ENCODE assay signal across 8 mouse cellular contexts in genomic region chr14:48131576-48131922, GRCm38 (mm10). TPM values are rescaled to one million over a fixed set of nuclear protein-coding genes. Genes with fewer than 3 reads are reported as not detected.
DNase-seq lines count a peak whose midpoint lies in the region; ATAC-seq and TF ChIP-seq lines count a peak whose summit lies in the region.

No protein-coding gene starts in this region.

- WGBS in intestine, embryonic 14.5 days = 55% methylated on average over 4 of the region's 4 CpGs
- WGBS in intestine, embryonic 16.5 days = 75% methylated on average over 4 of the region's 4 CpGs
- WGBS in bone marrow, adult 2 months = 25% methylated on average over 4 of the region's 4 CpGs
- WGBS in hindbrain, embryonic 14.5 days = 71% methylated on average over 4 of the region's 4 CpGs
- 47% methylated on average over 4 of the region's 4 CpGs for WGBS in lung, embryonic 15.5 days

- no peak overlapping the region for H3K9ac ChIP-seq in intestine, embryonic 14.5 days (ENCODE audit: low read length)
- no peak overlapping the region for H3K9ac ChIP-seq in intestine, embryonic 16.5 days (ENCODE audit: low read depth, low read length)
- no peak overlapping the region for H3K9ac ChIP-seq in hindbrain, embryonic 14.5 days
- no peak overlapping the region for H3K9ac ChIP-seq in lung, embryonic 15.5 days

- no peaks in the 10 kb centered on the region for H3K27me3 ChIP-seq in intestine, embryonic 14.5 days (replicated peaks; ENCODE audit: control insufficient read depth, insufficient read depth, low read length)
- no peaks in the 10 kb centered on the region for H3K27me3 ChIP-seq in intestine, embryonic 16.5 days (replicated peaks; ENCODE audit: control insufficient read depth, insufficient read depth, low read length)
- H3K27me3 ChIP-seq in hindbrain, embryonic 14.5 days (ENCODE audit: control insufficient read depth, insufficient read depth, low read length) = no peaks in the 10 kb centered on the region
- H3K27me3 ChIP-seq in lung, embryonic 15.5 days = no peaks in the 10 kb centered on the region

- H3K4me3 ChIP-seq in intestine, embryonic 14.5 days (ENCODE audit: low read depth, low read length) = no peak overlapping the region
- H3K4me3 ChIP-seq in intestine, embryonic 16.5 days (ENCODE audit: low read length) = no peak overlapping the region
- H3K4me3 ChIP-seq in bone marrow, adult 2 months (replicated peaks; ENCODE audit: control insufficient read depth, low read depth, low read length) = no peak overlapping the region
- H3K4me3 ChIP-seq in hindbrain, embryonic 14.5 days (replicated peaks; ENCODE audit: low read length) = no peak overlapping the region
- H3K4me3 ChIP-seq in lung, embryonic 15.5 days = no peak overlapping the region

- no peak for DNase-seq in intestine, embryonic 14.5 days (ENCODE audit: low spot score)
- no peak for DNase-seq in hindbrain, embryonic 14.5 days (ENCODE audit: low spot score)
- no peak for DNase-seq in right cerebral cortex, postnatal 4 days
- DNase-seq in layer of hippocampus, adult 9-10 months (ENCODE audit: low spot score) = no peak
- DNase-seq in embryo, embryonic 9.5 days (ENCODE audit: extremely low spot score) = no peak

- ATAC-seq in intestine, embryonic 14.5 days (replicated peaks; ENCODE audit: low FRiP score, low TSS enrichment, low read depth) = 0 out of 2 replicates have a peak, but pooled peaks have one; percentile 24
- no peak for ATAC-seq in intestine, embryonic 16.5 days
- ATAC-seq in hindbrain, embryonic 14.5 days (ENCODE audit: low FRiP score) = no peak
- peak; percentile 48; the same call in 1 of the 2 replicates for ATAC-seq in lung, embryonic 15.5 days (ENCODE audit: borderline replicate concordance, extremely low read depth, low FRiP score, low TSS enrichment)

- TF ChIP-seq POLR2A in bone marrow, adult 2 months (IDR thresholded peaks at IDR 0.05; ENCODE audit: borderline replicate concordance, control insufficient read depth, low read depth, low read length) = no peak

- H3K27ac ChIP-seq in intestine, embryonic 14.5 days (ENCODE audit: low read depth) = 0 out of 2 replicates have a peak overlapping the region, but pooled peaks have one; percentile 10
- H3K27ac ChIP-seq in intestine, embryonic 16.5 days (ENCODE audit: low read length) = no peak overlapping the region
- H3K27ac ChIP-seq in bone marrow, adult 2 months (ENCODE audit: control insufficient read depth, insufficient read depth, low read depth, low read length, poor library complexity) = peak overlapping the region; percentile 89
- peak overlapping the region; percentile 60; the same call in 1 of the 2 replicates for H3K27ac ChIP-seq in hindbrain, embryonic 14.5 days
- peak overlapping the region; percentile 28 for H3K27ac ChIP-seq in lung, embryonic 15.5 days

- no peaks in the 10 kb centered on the region for H3K9me3 ChIP-seq in intestine, embryonic 14.5 days (ENCODE audit: control insufficient read depth, low read length)
- H3K9me3 ChIP-seq in intestine, embryonic 16.5 days (ENCODE audit: control insufficient read depth, low read length) = no peaks in the 10 kb centered on the region
- no peaks in the 10 kb centered on the region for H3K9me3 ChIP-seq in hindbrain, embryonic 14.5 days (ENCODE audit: control insufficient read depth, low read length)
- no peaks in the 10 kb centered on the region for H3K9me3 ChIP-seq in lung, embryonic 15.5 days

- no peak for TF ChIP-seq CTCF in bone marrow, adult 2 months (IDR thresholded peaks at IDR 0.05; ENCODE audit: control insufficient read depth, insufficient read depth, low read length)

- peaks cover 44% of the 10 kb centered on the region for H3K4me1 ChIP-seq in intestine, embryonic 14.5 days (replicated peaks; ENCODE audit: control insufficient read depth, insufficient read depth, low read length)
- H3K4me1 ChIP-seq in intestine, embryonic 16.5 days (ENCODE audit: control insufficient read depth, insufficient read depth, low read length) = peaks cover 29% of the 10 kb centered on the region
- H3K4me1 ChIP-seq in bone marrow, adult 2 months (ENCODE audit: control insufficient read depth, insufficient read depth, low read length) = peaks cover 3% of the 10 kb centered on the region; the same call in 1 of the 2 replicates
- peaks cover 59% of the 10 kb centered on the region for H3K4me1 ChIP-seq in hindbrain, embryonic 14.5 days (replicated peaks; ENCODE audit: control insufficient read depth, insufficient read depth, low read length)
- H3K4me1 ChIP-seq in lung, embryonic 15.5 days = peaks cover 65% of the 10 kb centered on the region

- H3K36me3 ChIP-seq in intestine, embryonic 14.5 days (ENCODE audit: control insufficient read depth, insufficient read depth, low read length) = no peaks in the 10 kb centered on the region
- H3K36me3 ChIP-seq in intestine, embryonic 16.5 days (ENCODE audit: control insufficient read depth, insufficient read depth, low read length) = no peaks in the 10 kb centered on the region
- no peaks in the 10 kb centered on the region for H3K36me3 ChIP-seq in hindbrain, embryonic 14.5 days (replicated peaks; ENCODE audit: control insufficient read depth, insufficient read depth)
- no peaks in the 10 kb centered on the region for H3K36me3 ChIP-seq in lung, embryonic 15.5 days

- H3K4me2 ChIP-seq in intestine, embryonic 14.5 days (ENCODE audit: low read length) = no peak overlapping the region
- H3K4me2 ChIP-seq in intestine, embryonic 16.5 days (ENCODE audit: low read depth, low read length) = no peak overlapping the region
- H3K4me2 ChIP-seq in hindbrain, embryonic 14.5 days (replicated peaks) = no peak overlapping the region
- peak overlapping the region; percentile 2; the same call in 1 of the 2 replicates for H3K4me2 ChIP-seq in lung, embryonic 15.5 days

RNA-seq across cellular contexts. Expression of gene Peli2, which starts 10.9 kb away (rescaled TPM):
- polyA plus RNA-seq in intestine, embryonic 14.5 days (2014; fragmentation: Nextera tagmentation; extraction: Ambion mirVana) = 6.6 and 6.7 TPM in 2 replicates
- polyA plus RNA-seq in intestine, embryonic 16.5 days (2015; fragmentation: Nextera tagmentation; extraction: Ambion mirVana) = 3.5 and 3.7 TPM in 2 replicates
- polyA plus RNA-seq in bone marrow, adult 2 months (2011; ENCODE audit: insufficient read depth, insufficient read length, low replicate concordance, missing spikeins) = 2.2 and 8.8 TPM in 2 replicates
- polyA plus RNA-seq in hindbrain, embryonic 14.5 days (2014; fragmentation: Nextera tagmentation; extraction: Ambion mirVana) = 8.9 and 10.0 TPM in 2 replicates
- polyA plus RNA-seq in lung, embryonic 15.5 days (2015; fragmentation: Nextera tagmentation; extraction: Ambion mirVana) = 14.8 and 15.1 TPM in 2 replicates

Comparison
In these comparisons a context has a peak if more than half of its experiments do, and no peak if none do; other contexts are left out.
1. ATAC-seq: peak in intestine, embryonic 14.5 days (single experiment) and lung, embryonic 15.5 days (single experiment); none in intestine, embryonic 16.5 days (single experiment) and hindbrain, embryonic 14.5 days (single experiment).